In genomic region chr16:43504151-43504550, GRCm38 (mm10) we compare ENCODE assay signal across 8 mouse cellular contexts.
DNase-seq lines count a peak whose midpoint lies in the region; ATAC-seq and TF ChIP-seq lines count a peak whose summit lies in the region.
"Had no signal": no experiment of that assay in that cellular context is flagged by ENCODE, and none has a peak within 500 bp of the region (broad histone marks: within the 10 kb centered on the region; RNA-seq: fewer than 3 reads in every experiment).

No protein-coding gene starts in this region.

- 0% methylated on average over 3 of the region's 3 CpGs for WGBS in forebrain, embryonic 15.5 days
- 3% methylated on average over 3 of the region's 3 CpGs for WGBS in hindbrain, embryonic 11.5 days
- WGBS in limb, embryonic 11.5 days, result 1% methylated on average over 3 of the region's 3 CpGs
- WGBS in midbrain, postnatal 0 days, result 2% methylated on average over 3 of the region's 3 CpGs

- DNase-seq in MN1 (ENCODE audit: low spot score), result peak; percentile 67
- DNase-seq in hindbrain, embryonic 11.5 days (ENCODE audit: low spot score), result peak; percentile 73
- DNase-seq in limb, embryonic 11.5 days (ENCODE audit: low spot score), result no peak
- peak; percentile 90 for DNase-seq in midbrain, postnatal 0 days (ENCODE audit: low spot score)
- peak; percentile 74 to 83 for DNase-seq in urinary bladder, postnatal 4 days (ENCODE audit: low spot score in 2 of 2)

- no peaks in the 10 kb centered on the region for H3K36me3 ChIP-seq in forebrain, embryonic 15.5 days
- H3K36me3 ChIP-seq in hindbrain, embryonic 11.5 days (ENCODE audit: control insufficient read depth, insufficient read depth, low read length), result no peaks in the 10 kb centered on the region
- no peaks in the 10 kb centered on the region for H3K36me3 ChIP-seq in limb, embryonic 11.5 days (ENCODE audit: control insufficient read depth, insufficient read depth, low read length)
- no peaks in the 10 kb centered on the region for H3K36me3 ChIP-seq in midbrain, postnatal 0 days (ENCODE audit: insufficient read depth, low read length)

- no peaks in the 10 kb centered on the region for H3K27me3 ChIP-seq in forebrain, embryonic 15.5 days
- no peaks in the 10 kb centered on the region for H3K27me3 ChIP-seq in hindbrain, embryonic 11.5 days (ENCODE audit: control insufficient read depth, insufficient read depth, low read length)
- H3K27me3 ChIP-seq in limb, embryonic 11.5 days (ENCODE audit: control insufficient read depth, insufficient read depth, low read length), result peaks cover 3% of the 10 kb centered on the region; the same call in 1 of the 2 replicates
- H3K27me3 ChIP-seq in midbrain, postnatal 0 days (ENCODE audit: insufficient read depth, low read length), result no peaks in the 10 kb centered on the region

- H3K9me3 ChIP-seq in forebrain, embryonic 15.5 days, result no peaks in the 10 kb centered on the region
- no peaks in the 10 kb centered on the region for H3K9me3 ChIP-seq in hindbrain, embryonic 11.5 days (ENCODE audit: control insufficient read depth, low read length)
- H3K9me3 ChIP-seq in limb, embryonic 11.5 days (ENCODE audit: control insufficient read depth, low read length), result no peaks in the 10 kb centered on the region
- H3K9me3 ChIP-seq in midbrain, postnatal 0 days (ENCODE audit: low read length), result no peaks in the 10 kb centered on the region

- no peak for TF ChIP-seq CTCF in midbrain, postnatal 0 days (IDR thresholded peaks at IDR 0.05)

- H3K4me3 ChIP-seq in brown adipose tissue, adult 24 weeks (ENCODE audit: insufficient read depth, low read depth, low read length), result peak overlapping the region; percentile 21
- H3K4me3 ChIP-seq in forebrain, embryonic 15.5 days, result peak overlapping the region; percentile 50
- H3K4me3 ChIP-seq in hindbrain, embryonic 11.5 days (ENCODE audit: low read depth, low read length), result peak overlapping the region; percentile 51
- 0 out of 2 replicates have a peak overlapping the region, but pooled peaks have one; percentile 17 for H3K4me3 ChIP-seq in limb, embryonic 11.5 days (ENCODE audit: low read depth, low read length)
- H3K4me3 ChIP-seq in midbrain, postnatal 0 days (ENCODE audit: low read depth, low read length), result peak overlapping the region; percentile 55

- H3K4me1 ChIP-seq in brown adipose tissue, adult 24 weeks (ENCODE audit: control insufficient read depth, insufficient read depth, insufficient read length, low read length), result peaks cover 34% of the 10 kb centered on the region
- H3K4me1 ChIP-seq in forebrain, embryonic 15.5 days, result peaks cover 43% of the 10 kb centered on the region
- peaks cover 8% of the 10 kb centered on the region for H3K4me1 ChIP-seq in hindbrain, embryonic 11.5 days (replicated peaks; ENCODE audit: control insufficient read depth, insufficient read depth, low read length)
- H3K4me1 ChIP-seq in limb, embryonic 11.5 days (ENCODE audit: control insufficient read depth, insufficient read depth, low read length), result 0 out of 2 replicates have a peak, but pooled peaks cover 4% of the 10 kb centered on the region
- H3K4me1 ChIP-seq in midbrain, postnatal 0 days (ENCODE audit: insufficient read depth, low read length), result no peaks in the 10 kb centered on the region

- peak overlapping the region; percentile 55 for H3K4me2 ChIP-seq in forebrain, embryonic 15.5 days (replicated peaks)
- H3K4me2 ChIP-seq in hindbrain, embryonic 11.5 days (replicated peaks; ENCODE audit: low read depth, low read length), result peak overlapping the region; percentile 56
- H3K4me2 ChIP-seq in limb, embryonic 11.5 days (ENCODE audit: low read depth, severe bottlenecking), result peak overlapping the region; percentile 49; the same call in 1 of the 2 replicates
- H3K4me2 ChIP-seq in midbrain, postnatal 0 days (ENCODE audit: low read depth, low read length, poor library complexity, severe bottlenecking), result peak overlapping the region; percentile 52

- peak overlapping the region; percentile 62 for H3K9ac ChIP-seq in forebrain, embryonic 15.5 days (replicated peaks)
- H3K9ac ChIP-seq in hindbrain, embryonic 11.5 days (ENCODE audit: low read depth, low read length), result peak overlapping the region; percentile 78
- H3K9ac ChIP-seq in limb, embryonic 11.5 days (ENCODE audit: low read length), result no peak overlapping the region
- H3K9ac ChIP-seq in midbrain, postnatal 0 days (replicated peaks; ENCODE audit: low read length, poor library complexity, severe bottlenecking), result peak overlapping the region; percentile 82

- H3K27ac ChIP-seq in brown adipose tissue, adult 24 weeks (replicated peaks; ENCODE audit: low read depth, low read length), result no peak overlapping the region
- peak overlapping the region; percentile 97 for H3K27ac ChIP-seq in forebrain, embryonic 15.5 days (replicated peaks)
- H3K27ac ChIP-seq in hindbrain, embryonic 11.5 days (ENCODE audit: low read depth, low read length), result peak overlapping the region; percentile 94
- no peak overlapping the region for H3K27ac ChIP-seq in limb, embryonic 11.5 days (replicated peaks; ENCODE audit: low read depth, low read length)
- H3K27ac ChIP-seq in midbrain, postnatal 0 days (ENCODE audit: low read depth, low read length), result peak overlapping the region; percentile 83
- H3K27ac ChIP-seq: macrophage had no signal

- peak; percentile 36 for ATAC-seq in forebrain, embryonic 15.5 days (replicated peaks)
- ATAC-seq in hindbrain, embryonic 11.5 days (ENCODE audit: low FRiP score), result no peak
- no peak for ATAC-seq in limb, embryonic 11.5 days (ENCODE audit: insufficient number of reproducible peaks, low FRiP score, low TSS enrichment, low read depth)
- ATAC-seq in midbrain, postnatal 0 days (ENCODE audit: low FRiP score), result no peak

Comparison
In these comparisons a context has a peak if more than half of its experiments do, and no peak if none do; other contexts are left out.
1. H3K27ac ChIP-seq: peak in forebrain, embryonic 15.5 days (single experiment), hindbrain, embryonic 11.5 days (single experiment) and midbrain, postnatal 0 days (single experiment); none in brown adipose tissue, adult 24 weeks (single experiment) and limb, embryonic 11.5 days (single experiment).
2. Peak in every context shown above with its lines, with median percentiles within 50 percentile points of each other: H3K4me3 ChIP-seq and H3K4me2 ChIP-seq.